Mouse (Mus musculus): Measurements from ENCODE around the gene Apoh. TPM values are rescaled to one million over a fixed set of nuclear protein-coding genes. Genes with fewer than 3 reads are reported as not detected.

The Apoh gene
- total RNA-seq, 4 experiments from 2014 or later, result not detected

- DNase-seq (ENCODE audit: low spot score), result no peak
Measured at GRCm38 (mm10) chr11:108333583-108334379, 9.4 kb upstream of the Apoh start.

DNA sequence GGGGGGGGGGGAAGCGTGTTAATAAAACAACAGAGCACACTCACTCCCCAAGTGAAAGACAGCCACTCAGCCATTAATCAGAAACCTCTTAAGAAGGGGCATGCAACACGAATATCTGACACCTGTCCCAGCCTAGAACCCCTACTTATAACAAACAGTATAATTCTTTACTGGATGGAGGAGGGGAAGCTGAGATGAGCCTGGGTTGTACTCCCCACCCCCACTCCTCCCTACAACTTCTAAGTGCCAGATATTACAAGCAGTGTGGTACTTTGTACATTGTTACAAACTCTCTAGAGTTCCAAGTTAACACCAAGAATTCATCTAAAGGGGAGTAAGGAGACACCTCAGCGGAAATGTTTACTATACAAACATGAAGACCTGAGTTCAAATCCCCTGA is 8.5 kb upstream of the Apoh start:
- no peak for DNase-seq (ENCODE audit: low spot score)

DNA sequence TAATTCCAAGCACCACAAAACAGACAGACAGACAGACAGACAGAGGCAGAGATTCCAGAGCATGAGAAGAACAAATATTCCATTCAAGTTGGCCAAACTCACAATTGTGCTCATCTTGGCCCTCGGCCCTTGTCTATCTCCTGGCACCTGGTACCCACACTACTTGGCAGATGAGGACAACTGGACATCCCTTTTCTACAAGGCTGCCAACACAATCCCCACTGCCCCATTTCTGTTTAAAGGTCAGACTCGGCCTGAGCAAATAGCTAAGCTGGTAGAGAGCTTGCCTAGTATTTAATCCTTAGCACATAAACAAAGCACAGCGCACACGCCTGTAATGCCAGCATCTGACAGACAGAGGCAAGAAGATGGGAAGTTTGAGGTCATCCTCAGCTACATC is 7.6 kb upstream of the Apoh start:
- no peak for DNase-seq (ENCODE audit: low spot score)

- DNase-seq (ENCODE audit: low spot score), result peak; percentile 34
Measured at GRCm38 (mm10) chr11:108336445-108336844, 6.7 kb upstream of the Apoh start.

GRCm38 (mm10) chr11:108340293-108340692 is 2.9 kb upstream of the Apoh start:
- DNase-seq (ENCODE audit: low spot score), result no peak

DNA sequence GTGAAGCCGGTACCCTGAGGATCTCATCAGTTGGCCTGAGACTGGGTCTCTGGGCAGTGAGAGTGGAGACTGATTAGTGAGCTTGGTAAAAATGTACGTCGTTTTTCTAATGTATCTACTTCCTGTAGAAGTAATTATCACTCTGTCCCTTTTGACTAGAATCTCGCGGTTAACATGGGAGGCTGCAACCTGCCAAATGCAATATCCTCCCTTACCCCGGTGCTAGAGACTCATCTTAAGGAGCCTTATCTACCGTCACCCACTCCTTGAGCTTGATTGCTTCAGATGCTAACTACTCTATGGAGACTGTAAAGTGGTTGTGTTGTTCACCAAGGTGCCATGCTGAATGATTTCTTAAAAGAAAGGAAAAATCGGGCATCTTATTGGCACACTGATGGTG is 1.4 kb upstream of the Apoh start:
- no peak for DNase-seq (ENCODE audit: low spot score)

DNA sequence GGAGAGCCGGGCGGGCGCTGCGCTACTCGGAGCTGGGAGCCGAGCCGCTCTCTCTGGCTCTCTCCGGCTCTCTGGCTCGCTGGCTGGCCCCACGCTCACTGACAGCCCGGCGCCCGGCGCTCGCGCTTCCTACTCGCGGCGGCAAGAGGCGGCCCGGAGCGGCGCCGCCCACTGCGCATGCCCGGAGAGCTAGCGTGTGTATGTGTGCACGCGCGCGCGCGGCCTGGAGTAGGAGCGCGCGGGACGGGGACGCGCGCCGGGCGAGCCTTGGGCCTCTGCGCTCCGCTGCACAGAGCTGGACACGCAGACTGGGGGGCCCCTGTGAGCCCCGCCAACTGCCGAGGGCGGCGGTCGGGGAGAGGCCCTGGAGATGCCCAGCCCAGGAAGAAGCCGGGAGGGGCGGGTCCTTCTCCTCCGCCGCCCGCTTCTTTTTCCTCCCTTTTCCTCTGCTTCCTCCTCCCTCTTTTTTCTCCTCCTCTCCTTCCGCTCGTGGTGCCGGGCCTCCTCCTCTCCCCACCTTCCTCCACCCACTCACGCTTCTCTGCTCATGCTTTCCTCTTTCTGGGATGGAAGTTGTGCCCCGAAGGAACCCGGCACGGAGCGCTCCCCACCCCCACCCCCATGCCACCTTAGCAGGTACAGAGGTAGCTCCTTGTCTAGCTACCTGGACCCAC is 772 bp downstream of the Apoh start, which contains the start of gene Prkca:
TSS of gene Prkca (minus strand) at position 140 of the 674 bp plus-strand sequence.
- DNase-seq (ENCODE audit: low spot score), result peak; percentile 83

- DNase-seq (ENCODE audit: low spot score), result no peak
Measured at GRCm38 (mm10) chr11:108344759-108345158, 1.6 kb downstream of the Apoh start.

DNA sequence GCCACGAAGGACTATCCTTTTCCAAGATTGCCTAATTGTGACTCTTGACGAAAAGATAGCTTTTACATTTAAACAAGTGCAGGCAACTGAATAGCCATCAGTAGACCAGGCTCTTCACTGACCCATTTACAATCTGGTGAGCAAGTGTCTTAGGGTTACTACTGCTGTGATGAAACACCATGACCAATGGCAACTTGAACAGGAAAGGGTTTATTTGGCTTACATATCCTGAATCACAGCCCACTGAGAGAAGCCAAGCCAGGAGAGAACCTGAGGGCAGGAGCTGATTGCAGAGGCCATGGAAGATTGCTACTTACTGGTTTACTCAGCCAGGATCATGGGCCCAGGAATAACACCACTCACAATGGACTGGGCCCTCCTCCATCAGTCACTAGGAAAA is 2.2 kb downstream of the Apoh start:
- DNase-seq (ENCODE audit: low spot score), result no peak

DNA sequence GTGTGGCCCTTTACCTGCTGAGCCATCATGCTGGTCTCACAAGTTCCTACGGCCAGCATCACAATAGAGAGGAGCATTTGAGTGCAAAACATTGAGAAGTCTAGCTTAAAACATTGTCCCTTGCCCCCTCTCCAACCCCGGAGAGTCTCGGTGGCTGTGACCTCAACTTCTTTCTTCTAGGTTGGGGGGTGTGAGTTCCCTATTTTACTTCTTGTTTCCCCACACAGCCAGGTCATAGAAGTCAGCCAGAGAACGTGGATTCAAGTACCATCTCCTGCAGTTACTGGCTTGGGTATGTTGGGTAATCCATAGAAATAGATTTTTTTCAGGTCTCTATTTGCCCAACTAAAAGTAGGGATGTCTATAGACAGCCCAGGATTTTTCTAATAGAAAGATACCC is 7.6 kb downstream of the Apoh start:
- DNase-seq (ENCODE audit: low spot score), result no peak

GRCm38 (mm10) chr11:108352842-108353388 is 9.8 kb downstream of the Apoh start:
- no peak for DNase-seq (ENCODE audit: low spot score)

GRCm38 (mm10) chr11:108356020-108356419 is 12.9 kb downstream of the Apoh start:
- no peak for DNase-seq (ENCODE audit: low spot score)

DNA sequence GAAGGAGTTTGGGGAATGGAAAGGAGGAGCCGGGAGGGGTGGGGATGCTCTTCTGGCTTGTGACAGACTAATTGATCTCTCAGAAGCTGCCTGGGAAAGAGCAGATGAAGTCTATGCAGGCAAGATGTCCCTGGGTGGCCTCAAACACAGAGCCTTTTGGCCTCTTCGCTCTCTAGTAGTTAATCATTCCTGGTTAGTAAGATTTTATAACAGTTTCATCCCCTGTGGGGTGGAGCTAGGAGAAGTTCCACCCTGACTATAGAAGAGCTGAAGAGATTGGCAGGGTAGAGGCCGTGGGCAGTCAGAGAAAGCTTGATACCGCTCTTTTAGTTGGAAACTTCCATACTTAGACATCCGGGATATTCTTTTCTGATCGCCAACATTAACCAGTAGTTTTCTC is 15.8 kb downstream of the Apoh start:
- DNase-seq (ENCODE audit: low spot score), result no peak

DNA sequence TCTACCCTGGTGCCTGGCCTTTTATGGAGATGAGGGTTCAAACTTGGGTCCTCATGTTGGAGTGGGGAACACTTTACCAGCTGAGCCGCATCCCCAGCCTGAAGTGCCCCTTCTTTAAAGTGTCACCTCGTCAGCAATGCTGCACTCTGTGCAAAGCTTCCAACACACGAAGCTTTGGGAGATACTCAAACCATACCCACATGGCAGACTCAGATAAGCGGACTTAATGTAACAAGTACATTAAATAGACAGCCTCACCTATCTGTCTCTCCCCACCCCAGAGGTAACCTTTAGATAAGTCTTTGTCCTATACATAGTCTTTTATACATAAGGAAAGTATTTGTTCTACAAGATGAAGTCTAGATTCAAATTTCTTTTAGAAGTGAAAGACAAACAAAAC is 17.8 kb downstream of the Apoh start:
- no peak for DNase-seq (ENCODE audit: low spot score)

DNA sequence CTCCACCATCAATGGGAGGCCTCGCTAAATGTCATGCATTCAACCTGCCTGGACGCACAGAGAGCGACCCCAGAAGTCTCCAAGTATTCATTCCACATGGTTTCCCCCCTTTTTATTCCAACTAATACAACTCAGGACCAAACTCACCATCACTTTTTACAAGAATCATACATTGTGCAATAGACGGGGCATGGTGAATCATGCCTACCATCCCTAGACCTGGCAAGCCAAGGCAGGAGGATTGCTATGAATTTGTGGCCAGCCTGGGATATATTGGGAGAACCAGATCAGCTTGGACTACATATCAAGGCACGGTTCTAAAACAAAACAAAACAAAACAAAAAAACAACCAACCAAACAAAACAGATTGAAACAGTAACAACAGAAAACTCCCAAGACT is 19.8 kb downstream of the Apoh start:
- no peak for DNase-seq (ENCODE audit: low spot score)

DNA sequence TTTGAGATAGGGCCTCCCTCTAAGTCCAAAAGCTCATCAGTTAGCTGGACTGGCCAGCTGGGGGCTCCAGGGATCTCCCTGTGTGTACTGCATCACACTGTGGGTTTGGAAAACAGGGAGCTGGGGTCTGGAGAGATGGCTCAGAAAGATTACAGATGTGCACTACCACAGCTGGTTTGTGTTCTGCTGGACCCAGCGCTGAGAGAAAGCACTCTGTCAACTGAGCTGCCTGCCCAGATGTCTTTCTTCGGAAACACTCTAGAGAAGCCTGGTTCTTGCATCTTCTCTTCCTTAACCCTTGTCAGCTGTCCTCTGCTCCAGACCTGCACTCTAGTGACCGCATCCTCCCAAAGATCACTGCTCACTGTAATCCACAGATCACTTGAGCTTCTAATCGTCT is 20.8 kb downstream of the Apoh start:
- DNase-seq (ENCODE audit: low spot score), result no peak

DNA sequence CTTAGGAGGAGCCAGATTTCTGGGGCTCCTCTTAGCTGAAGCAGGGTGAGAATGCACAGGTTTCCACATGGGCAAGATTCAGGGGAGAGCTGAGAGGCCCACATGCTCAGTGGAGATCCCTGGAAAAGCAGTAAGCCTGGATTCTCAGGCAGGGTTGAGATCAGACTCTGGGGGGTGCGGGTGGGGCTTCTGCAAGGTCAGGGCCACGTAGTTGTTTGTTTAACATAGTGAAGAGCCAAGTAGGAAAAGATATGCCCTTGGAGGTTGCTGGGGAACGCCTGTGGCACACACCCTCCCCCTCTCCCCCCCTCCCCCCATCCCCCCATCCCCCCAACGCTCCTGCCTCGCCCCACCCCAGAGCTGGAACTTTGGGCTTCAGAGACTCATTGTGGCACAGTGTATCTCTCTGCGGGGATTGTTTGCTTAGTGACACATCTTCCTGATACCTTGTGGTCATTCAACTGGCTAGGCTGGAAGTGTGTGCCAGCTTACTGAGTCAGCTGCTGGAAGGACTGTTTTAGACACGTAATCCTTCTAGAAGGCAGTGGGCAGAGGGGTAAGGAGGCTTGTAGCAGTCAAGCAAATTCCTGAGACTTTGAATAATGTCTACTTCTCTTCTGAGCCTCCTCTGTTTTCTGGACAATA is 21.9 kb downstream of the Apoh start:
- no peak for DNase-seq (ENCODE audit: low spot score)

- DNase-seq (ENCODE audit: low spot score), result no peak
Measured at GRCm38 (mm10) chr11:108365600-108365999, 22.4 kb downstream of the Apoh start.

DNA sequence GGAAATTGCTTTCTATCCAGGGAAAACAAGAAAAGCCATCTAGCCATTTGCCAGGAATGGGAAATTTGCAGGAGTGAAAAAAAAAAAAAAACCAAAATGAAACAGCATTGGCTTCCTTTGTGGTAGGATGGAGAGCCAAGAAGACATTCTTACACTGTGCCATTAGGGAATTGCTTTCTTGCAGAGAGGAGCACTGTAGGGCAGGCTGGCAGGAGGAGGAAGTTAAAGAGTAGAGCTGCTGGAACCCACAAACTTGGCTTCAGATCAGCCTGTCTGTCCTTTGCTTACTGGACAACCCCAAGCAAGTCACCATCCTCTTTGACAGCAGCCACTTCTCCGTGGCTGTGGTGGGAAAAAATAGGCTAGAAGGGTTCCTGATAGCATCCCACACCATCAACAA is 23.9 kb downstream of the Apoh start:
- no peak for DNase-seq (ENCODE audit: low spot score)

DNA sequence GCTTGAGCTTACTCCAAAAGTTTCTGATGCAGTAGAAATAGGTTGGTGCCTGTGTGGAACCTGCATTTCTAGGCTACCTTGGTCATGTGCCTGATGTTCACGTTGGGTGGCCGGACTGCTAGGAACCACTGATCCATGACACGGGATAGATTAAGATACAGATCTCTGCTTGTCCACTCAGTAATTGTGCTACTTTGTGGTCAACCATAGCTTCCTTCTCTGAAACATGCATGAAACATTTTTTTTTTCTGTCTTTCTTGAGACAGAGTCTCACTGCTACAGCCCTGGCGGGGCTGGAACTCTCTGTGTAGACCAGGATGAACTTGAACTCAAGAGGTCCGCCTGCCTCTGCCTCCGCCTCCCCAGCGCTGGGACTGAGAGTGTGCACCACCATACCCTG is 33.7 kb downstream of the Apoh start:
- DNase-seq (ENCODE audit: low spot score), result no peak

- peak; percentile 71 for DNase-seq (ENCODE audit: low spot score)
Measured at GRCm38 (mm10) chr11:108377680-108378362, 34.7 kb downstream of the Apoh start.

DNA sequence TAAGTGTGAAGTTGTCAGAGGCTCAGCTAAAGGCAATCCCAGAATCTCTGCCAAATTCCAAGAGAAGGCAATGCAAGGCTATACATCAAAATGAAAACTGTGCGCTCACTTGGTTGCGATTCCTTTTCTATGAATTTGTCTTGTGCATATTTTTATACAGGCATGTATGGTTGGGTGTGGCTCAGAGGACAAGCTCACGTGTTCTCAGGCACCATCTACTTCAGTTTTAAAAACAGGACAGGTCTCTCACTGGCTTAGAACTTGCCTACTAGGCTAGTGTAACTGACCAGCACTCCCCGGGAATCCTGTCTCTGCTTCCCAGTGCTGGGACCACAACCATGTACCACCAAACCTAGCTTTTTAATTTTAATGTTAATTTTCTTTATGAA is 35.2 kb downstream of the Apoh start:
- no peak for DNase-seq (ENCODE audit: low spot score)
